Mouse (Mus musculus): ENCODE results near the gene Rbms1. TPM values are rescaled to one million over a fixed set of nuclear protein-coding genes. Genes with fewer than 3 reads are reported as not detected.

Rbms1 gene
- total RNA-seq, 2 experiments from 2014 or later, result 12.1 to 17.5 TPM

DNA sequence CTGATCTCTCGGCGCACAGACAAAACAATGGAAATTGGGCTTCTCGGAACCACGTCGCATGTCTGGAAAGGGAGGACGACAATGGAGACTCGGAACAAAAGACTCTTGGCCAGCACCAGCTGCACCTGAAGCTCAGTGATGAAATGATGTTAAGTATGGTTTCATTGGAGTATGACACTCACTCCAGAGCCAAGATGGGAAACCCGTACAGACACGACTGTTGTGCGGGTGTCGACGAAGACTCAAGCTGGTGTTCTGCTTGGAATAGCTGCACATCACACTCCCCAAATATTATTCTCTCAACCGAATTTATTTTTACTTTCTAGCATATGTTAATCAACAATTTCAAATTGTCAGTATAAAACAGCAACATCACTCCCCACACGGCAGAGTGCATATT is 26.1 kb downstream of the Rbms1 start:
- Histone ChIP-seq H3K27ac (no peak overlapping the region), H3K4me3 (no peak overlapping the region)
- no peak for DNase-seq (ENCODE audit: low spot score in 2 of 2)
- no peak for TF ChIP-seq CTCF (conservative IDR thresholded peaks at IDR 0.05)

GRCm38 (mm10) chr2:60928948-60929347 is 34.0 kb downstream of the Rbms1 start:
- Histone ChIP-seq H3K27ac (no peak overlapping the region), H3K4me3 (no peak overlapping the region)
- no peak for DNase-seq (ENCODE audit: low spot score in 2 of 2)
- no peak for TF ChIP-seq CTCF (conservative IDR thresholded peaks at IDR 0.05)

- no peak for TF ChIP-seq CTCF (conservative IDR thresholded peaks at IDR 0.05)
- DNase-seq (ENCODE audit: low spot score in 2 of 2), result no peak
- H3K4me3 ChIP-seq, result no peak overlapping the region
- no peak overlapping the region for H3K27ac ChIP-seq
Measured at GRCm38 (mm10) chr2:60927906-60928775, 34.9 kb downstream of the Rbms1 start.

- TF ChIP-seq CTCF (conservative IDR thresholded peaks at IDR 0.05), result no peak
- H3K4me3 ChIP-seq, result no peak overlapping the region
- H3K27ac ChIP-seq, result no peak overlapping the region
- no peak for DNase-seq (ENCODE audit: low spot score in 2 of 2)
Measured at GRCm38 (mm10) chr2:60925063-60925462, 37.9 kb downstream of the Rbms1 start.

- no peak for DNase-seq (ENCODE audit: low spot score in 2 of 2)
- no peak for TF ChIP-seq CTCF (conservative IDR thresholded peaks at IDR 0.05)
- Histone ChIP-seq H3K27ac (no peak overlapping the region), H3K4me3 (no peak overlapping the region)
Measured at GRCm38 (mm10) chr2:60923756-60924544, 39.0 kb downstream of the Rbms1 start.

DNA sequence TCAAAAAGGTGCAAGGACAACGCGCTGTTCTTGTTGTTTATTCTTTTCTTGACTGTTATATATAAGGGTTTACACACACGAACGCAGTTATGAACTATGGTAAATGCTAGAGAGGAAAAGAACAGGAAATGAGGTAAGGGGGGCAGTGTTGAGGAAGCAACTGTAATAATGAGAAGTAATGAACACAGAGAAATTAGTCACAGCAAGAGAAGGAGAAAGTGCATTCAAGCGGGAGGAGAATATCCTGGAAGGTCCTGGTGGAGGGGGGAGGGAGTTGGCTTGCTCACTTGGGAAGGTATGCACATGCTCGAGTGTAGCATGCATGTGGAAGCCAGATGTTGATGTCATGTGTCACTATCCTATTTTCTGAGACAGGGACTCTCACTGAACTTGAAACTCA is 39.9 kb downstream of the Rbms1 start:
- H3K4me3 ChIP-seq, result no peak overlapping the region

GRCm38 (mm10) chr2:60922351-60922750 is 40.6 kb downstream of the Rbms1 start:
- no peak overlapping the region for H3K27ac ChIP-seq
- DNase-seq (ENCODE audit: low spot score in 2 of 2), result no peak
- no peak overlapping the region for H3K4me3 ChIP-seq
- TF ChIP-seq CTCF (conservative IDR thresholded peaks at IDR 0.05), result no peak

More for the DNA sequence above, 39.9 kb downstream of the Rbms1 start:
- no peak for TF ChIP-seq CTCF (conservative IDR thresholded peaks at IDR 0.05)
- H3K27ac ChIP-seq, result no peak overlapping the region
- no peak for DNase-seq (ENCODE audit: low spot score in 2 of 2)

GRCm38 (mm10) chr2:60920076-60920475 is 42.9 kb downstream of the Rbms1 start:
- Histone ChIP-seq H3K27ac (no peak overlapping the region), H3K4me3 (no peak overlapping the region)
- DNase-seq (ENCODE audit: low spot score in 2 of 2), result no peak
- no peak for TF ChIP-seq CTCF (conservative IDR thresholded peaks at IDR 0.05)

DNA sequence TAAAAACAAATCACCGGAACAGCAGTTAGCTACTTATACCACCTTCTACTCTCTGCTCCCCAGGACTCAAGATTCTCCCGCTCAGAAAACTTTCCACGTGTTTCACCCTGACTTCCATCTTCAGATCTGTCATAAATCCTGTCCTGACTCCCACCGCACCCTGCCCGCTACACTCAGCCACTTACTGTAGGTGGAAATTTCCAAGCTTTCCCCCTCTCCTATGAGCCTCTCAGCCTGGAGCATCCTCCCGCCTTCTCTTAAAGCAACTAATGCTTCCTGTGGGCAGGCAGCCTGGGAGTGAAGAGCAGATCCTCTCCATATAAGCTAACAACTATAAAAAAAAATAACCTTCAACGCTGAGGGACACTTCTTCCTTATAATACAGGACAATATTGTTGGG is 44.6 kb downstream of the Rbms1 start:
- TF ChIP-seq CTCF (conservative IDR thresholded peaks at IDR 0.05), result no peak
- H3K4me3 ChIP-seq, result no peak overlapping the region
- no peak overlapping the region for H3K27ac ChIP-seq
- DNase-seq (ENCODE audit: low spot score in 2 of 2), result no peak

- Histone ChIP-seq H3K27ac (no peak overlapping the region), H3K4me3 (no peak overlapping the region)
- no peak for DNase-seq (ENCODE audit: low spot score in 2 of 2)
- no peak for TF ChIP-seq CTCF (conservative IDR thresholded peaks at IDR 0.05)
Measured at GRCm38 (mm10) chr2:60914524-60915280, 48.3 kb downstream of the Rbms1 start.

- H3K27ac ChIP-seq, result no peak overlapping the region
- no peak for TF ChIP-seq CTCF (conservative IDR thresholded peaks at IDR 0.05)
- H3K4me3 ChIP-seq, result no peak overlapping the region
- no peak for DNase-seq (ENCODE audit: low spot score in 2 of 2)
Measured at GRCm38 (mm10) chr2:60913281-60913680, 49.7 kb downstream of the Rbms1 start.

DNA sequence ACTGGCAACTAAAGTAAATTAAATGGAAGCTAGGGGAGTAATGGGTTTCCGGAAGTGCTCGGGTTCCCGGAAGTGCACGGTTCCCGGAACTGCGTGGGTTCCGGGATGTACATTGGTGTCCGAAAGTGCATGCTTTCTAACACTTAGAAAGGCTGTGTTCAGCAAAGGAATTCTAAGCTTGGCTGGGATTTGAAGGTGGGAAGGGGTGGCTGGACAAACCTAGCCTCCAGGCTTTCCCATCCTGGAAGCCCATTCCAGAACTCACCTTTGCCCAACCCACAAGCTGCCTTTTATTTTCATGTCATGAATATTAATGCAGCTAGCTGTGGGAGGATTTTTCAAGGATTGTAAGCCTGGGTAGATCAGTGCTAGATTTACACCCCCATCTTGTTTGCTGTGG is 51.3 kb downstream of the Rbms1 start:
- no peak for TF ChIP-seq CTCF (conservative IDR thresholded peaks at IDR 0.05)
- DNase-seq (ENCODE audit: low spot score in 2 of 2), result no peak
- Histone ChIP-seq H3K27ac (no peak overlapping the region), H3K4me3 (no peak overlapping the region)

DNA sequence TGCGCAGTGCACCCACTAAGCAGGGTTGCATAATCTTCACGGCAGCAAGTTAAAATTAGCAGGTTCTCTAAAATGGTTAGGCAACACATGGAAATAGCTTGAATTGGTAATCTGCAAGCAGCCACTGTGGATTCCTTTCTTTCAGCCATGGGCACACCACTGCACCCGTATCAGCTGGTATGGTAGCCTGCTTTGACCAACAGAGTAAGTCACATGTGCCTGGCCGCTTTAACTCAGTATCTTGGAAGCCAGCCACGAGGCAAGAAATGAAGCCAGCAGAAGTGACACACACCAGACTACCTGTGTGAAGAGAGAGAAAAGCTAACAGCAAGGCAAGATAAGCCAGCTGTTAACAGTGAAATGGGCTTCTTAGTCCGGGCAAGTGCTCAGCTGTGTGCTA is 52.2 kb downstream of the Rbms1 start:
- TF ChIP-seq CTCF (conservative IDR thresholded peaks at IDR 0.05), result no peak
- no peak overlapping the region for H3K4me3 ChIP-seq
- peak overlapping the region; percentile 49; the same call in 1 of the 2 replicates for H3K27ac ChIP-seq
- DNase-seq (ENCODE audit: low spot score in 2 of 2), result peak in 1 of 2 experiments; percentile 10

All from layer of hippocampus, adult 2 months (tissue).